ENCODE assay signal across 16 mouse cellular contexts in the genomic region with DNA sequence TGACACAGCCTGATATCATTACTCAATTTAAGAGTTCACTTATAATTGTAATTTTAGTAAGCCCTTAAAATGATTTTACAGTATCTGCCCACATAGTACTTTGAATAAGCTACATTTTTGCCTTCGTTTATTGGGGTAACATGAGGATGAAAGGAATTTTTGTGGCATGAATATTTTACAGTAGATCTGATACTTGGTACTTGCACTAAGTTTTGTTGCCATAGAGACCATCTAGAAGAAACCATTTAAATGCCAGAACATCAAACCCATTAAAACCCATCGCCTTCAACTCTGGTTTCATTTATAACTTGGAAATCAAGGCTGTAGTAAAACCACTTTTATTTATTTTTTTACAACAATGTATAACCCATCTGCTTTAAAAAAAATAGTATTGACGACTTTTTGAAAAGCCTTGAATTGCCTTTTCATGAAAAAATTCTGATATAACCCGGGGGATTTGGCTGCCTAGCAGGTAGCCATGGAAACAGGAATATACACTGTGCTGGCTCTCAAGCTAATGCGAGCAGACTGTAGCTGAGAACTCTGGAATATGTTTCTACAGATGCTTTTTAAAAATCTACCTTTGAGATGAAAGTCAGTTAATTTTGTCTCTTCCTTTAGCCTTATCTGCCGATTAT.
DNase-seq lines count a peak whose midpoint lies in the region; ATAC-seq lines count a peak whose summit lies in the region.
"Had no signal": no experiment of that assay in that cellular context is flagged by ENCODE, and none has a peak within 500 bp of the region (broad histone marks: within the 10 kb centered on the region; RNA-seq: fewer than 3 reads in every experiment).

No protein-coding gene starts in this region.

- no peak overlapping the region for H3K4me2 ChIP-seq in hindbrain, embryonic 14.5 days (replicated peaks)
- no peak overlapping the region for H3K4me2 ChIP-seq in limb, embryonic 15.5 days

- H3K36me3 ChIP-seq in hindbrain, embryonic 14.5 days (replicated peaks; ENCODE audit: control insufficient read depth, insufficient read depth) = no peaks in the 10 kb centered on the region
- no peaks in the 10 kb centered on the region for H3K36me3 ChIP-seq in limb, embryonic 15.5 days

- H3K9me3 ChIP-seq in hindbrain, embryonic 14.5 days (ENCODE audit: control insufficient read depth, low read length) = no peaks in the 10 kb centered on the region
- H3K9me3 ChIP-seq in limb, embryonic 15.5 days = no peaks in the 10 kb centered on the region

- DNase-seq in frontal cortex, postnatal 25 days (ENCODE audit: low spot score in 2 of 2) = no peak
- DNase-seq in Muller cell, postnatal 12 days (ENCODE audit: inconsistent ontology term) = peak; percentile 3
- peak; percentile 75 for DNase-seq in hindbrain, embryonic 14.5 days (ENCODE audit: low spot score)
- DNase-seq in MN1 (ENCODE audit: low spot score) = no peak
- no peak for DNase-seq in heart, postnatal 14 days
- DNase-seq: adrenal gland, adult 2 months; B cell, adult 2 months; cerebellum, postnatal 36 days; heart, adult 2 months; kidney, postnatal 14 days; thymus, postnatal 4 days had no signal

- no peak overlapping the region for H3K4me3 ChIP-seq in hindbrain, embryonic 14.5 days (replicated peaks; ENCODE audit: low read length)
- H3K4me3 ChIP-seq in limb, embryonic 15.5 days = no peak overlapping the region
- H3K4me3 ChIP-seq: heart, adult 2 months had no signal

- H3K9ac ChIP-seq in hindbrain, embryonic 14.5 days = no peak overlapping the region
- H3K9ac ChIP-seq in limb, embryonic 15.5 days = no peak overlapping the region
- H3K9ac ChIP-seq: liver, embryonic 14.5 days had no signal

- intact Hi-C loops in heart, postnatal 14 days (cut with DNase I) = no loop called here

- peaks cover 6% of the 10 kb centered on the region for H3K4me1 ChIP-seq in hindbrain, embryonic 14.5 days (replicated peaks; ENCODE audit: control insufficient read depth, insufficient read depth, low read length)
- H3K4me1 ChIP-seq in limb, embryonic 15.5 days = peaks cover 7% of the 10 kb centered on the region

- peak overlapping the region; percentile 66 for H3K27ac ChIP-seq in hindbrain, embryonic 14.5 days
- no peak overlapping the region for H3K27ac ChIP-seq in limb, embryonic 15.5 days
- H3K27ac ChIP-seq: heart, adult 2 months; liver, embryonic 14.5 days; macrophage had no signal

- H3K27me3 ChIP-seq in hindbrain, embryonic 14.5 days (ENCODE audit: control insufficient read depth, insufficient read depth, low read length) = no peaks in the 10 kb centered on the region
- no peaks in the 10 kb centered on the region for H3K27me3 ChIP-seq in limb, embryonic 15.5 days

- ATAC-seq in frontal cortex, adult (ENCODE audit: low TSS enrichment) = peak; percentile 79
- peak; percentile 72; the same call in 1 of the 2 replicates for ATAC-seq in hindbrain, embryonic 14.5 days (ENCODE audit: low FRiP score)
- peak; percentile 82 for ATAC-seq in limb, embryonic 15.5 days (ENCODE audit: insufficient number of reproducible peaks, low FRiP score, low TSS enrichment, low read depth)
- ATAC-seq in megakaryocyte progenitor cell, adult 5-6 weeks (replicated peaks; ENCODE audit: poor library complexity) = no peak

- WGBS in hindbrain, embryonic 14.5 days = 43% methylated on average over 6 of the region's 6 CpGs
- WGBS in limb, embryonic 15.5 days = 33% methylated on average over 6 of the region's 6 CpGs

Comparison
In these comparisons a context has a peak if more than half of its experiments do, and no peak if none do; other contexts are left out.
1. DNase-seq: peak in Muller cell, postnatal 12 days (single experiment) and hindbrain, embryonic 14.5 days (single experiment); none in frontal cortex, postnatal 25 days (0 of 2), MN1 (single experiment) and heart, postnatal 14 days (0 of 2).